Mouse (Mus musculus) right cerebral cortex, postnatal 4 days (tissue): ENCODE data around the gene Rras2.

Experiments
- DNase-seq: peaks from one replicate; pipeline ENCODE4 v3.0.0-alpha.2; 2022

Rras2 gene

GRCm38 (mm10) chr7:114117444-114117905 is at the start of gene Rras2:
TSS of gene Rras2 (minus strand) at chr7:114117781.
- peak; percentile 84 for DNase-seq

- DNase-seq: no peak
These were observed 45.4 kb upstream of the Rras2 start for GRCm38 (mm10) chr7:114162975-114163374.

DNA sequence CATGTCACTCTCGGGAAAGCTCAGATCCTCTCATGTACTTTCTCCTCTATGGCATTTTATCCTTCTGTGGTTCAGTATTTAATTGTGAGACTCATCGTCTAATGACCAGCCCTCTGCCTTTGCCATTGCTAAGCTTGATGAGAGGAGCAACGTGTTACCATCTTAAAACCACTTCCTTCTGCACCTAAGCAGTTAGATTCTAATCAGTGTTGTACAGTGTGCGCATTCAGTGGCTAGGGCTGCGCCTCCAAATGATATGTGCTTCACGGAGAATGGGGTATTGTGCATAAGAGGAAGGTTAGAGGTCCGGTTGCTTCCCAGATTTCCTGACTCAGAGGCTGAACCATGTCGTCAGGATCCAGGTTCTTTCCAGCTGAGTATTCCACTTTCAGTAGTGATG is 43.5 kb upstream of the Rras2 start:
- DNase-seq: no peak

DNA sequence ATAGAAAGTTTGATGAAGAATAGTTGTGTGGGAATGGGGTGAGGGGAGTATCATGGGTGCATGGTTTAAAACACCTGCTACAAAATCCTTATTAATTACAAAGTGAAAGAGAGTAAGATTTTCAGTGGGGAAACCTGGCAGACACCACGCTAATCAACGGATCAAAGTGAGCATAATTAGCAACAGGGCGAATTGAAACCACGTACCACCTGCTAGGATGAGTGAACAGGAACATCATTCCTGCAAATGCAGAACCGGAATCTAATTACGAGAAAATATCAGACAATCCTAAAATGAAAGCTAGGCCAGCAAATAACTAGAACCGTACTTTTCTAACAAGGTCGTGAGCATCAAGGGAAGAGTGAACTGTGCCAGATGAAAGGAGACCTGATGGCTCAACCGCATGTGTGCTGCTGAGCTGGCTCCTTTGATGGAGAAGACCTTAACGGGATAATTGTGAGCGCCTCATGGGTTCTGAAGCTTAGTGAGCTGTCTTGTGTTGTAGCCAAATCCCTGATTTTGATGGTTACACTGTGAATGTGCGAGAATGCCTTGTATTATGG is 40.2 kb upstream of the Rras2 start:
- no peak for DNase-seq

GRCm38 (mm10) chr7:114156364-114156763 is 38.8 kb upstream of the Rras2 start:
- DNase-seq: no peak

DNA sequence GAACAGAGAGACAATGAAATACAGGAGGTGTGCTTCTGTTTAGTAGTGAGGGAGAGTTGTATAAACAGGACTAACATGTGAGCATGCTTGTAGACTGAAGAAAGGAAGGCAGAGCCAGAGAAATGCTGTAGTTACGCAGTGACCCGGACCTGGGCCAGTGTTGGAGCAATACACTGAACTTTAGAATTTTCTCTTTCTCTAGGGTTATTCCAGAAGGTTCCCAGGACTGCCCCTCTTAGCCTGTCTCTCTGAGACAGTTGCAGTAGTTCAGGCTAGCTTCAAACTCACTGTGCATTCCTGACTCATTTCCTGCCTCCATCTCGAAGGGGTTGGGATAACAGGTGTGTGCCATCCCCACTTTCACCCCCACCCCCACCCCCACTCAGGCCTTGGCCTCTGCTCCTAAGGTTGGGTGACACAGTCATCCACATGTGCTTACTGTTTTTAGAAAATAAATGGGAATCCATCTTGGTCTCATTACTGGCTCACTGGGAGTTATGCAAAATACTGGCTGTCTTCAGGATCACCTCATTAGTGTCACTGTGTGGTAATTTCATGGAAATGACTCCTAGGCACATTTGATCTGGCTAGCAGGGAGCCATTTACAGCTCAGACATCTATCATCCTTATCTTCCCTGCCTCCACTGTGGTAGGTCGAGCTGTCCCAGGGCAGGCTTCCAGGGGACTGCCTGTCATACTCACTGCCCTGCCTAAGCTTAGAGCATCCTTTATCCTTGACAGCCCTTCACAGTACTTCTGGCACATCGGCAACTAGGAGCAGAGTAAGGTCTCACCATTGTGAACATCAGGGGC is 37.7 kb upstream of the Rras2 start:
- no peak for DNase-seq

- DNase-seq: peak; percentile 16
These were observed 33.6 kb upstream of the Rras2 start for GRCm38 (mm10) chr7:114151036-114151780.

DNA sequence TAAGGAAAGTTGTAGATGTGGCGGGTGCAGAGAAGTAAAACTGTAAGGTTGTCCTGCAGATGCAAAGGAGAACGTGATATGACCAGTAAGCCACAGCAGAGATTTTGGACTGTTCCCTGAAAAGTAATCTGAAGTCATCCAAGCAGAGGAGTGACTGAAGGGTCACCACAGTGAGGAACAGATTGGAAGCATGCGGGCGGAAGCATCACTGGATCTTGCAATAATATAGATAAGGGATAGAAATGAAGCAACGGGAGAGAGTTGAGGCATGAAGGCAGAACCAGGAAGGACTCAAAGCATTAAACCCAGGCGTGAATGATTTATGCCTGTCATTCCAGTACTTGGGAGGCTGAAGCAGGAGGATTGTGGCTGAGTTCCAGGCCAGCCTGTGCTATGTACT is 32.0 kb upstream of the Rras2 start:
- DNase-seq: no peak

- DNase-seq: no peak
These were observed 31.6 kb upstream of the Rras2 start for GRCm38 (mm10) chr7:114149135-114149534.

DNA sequence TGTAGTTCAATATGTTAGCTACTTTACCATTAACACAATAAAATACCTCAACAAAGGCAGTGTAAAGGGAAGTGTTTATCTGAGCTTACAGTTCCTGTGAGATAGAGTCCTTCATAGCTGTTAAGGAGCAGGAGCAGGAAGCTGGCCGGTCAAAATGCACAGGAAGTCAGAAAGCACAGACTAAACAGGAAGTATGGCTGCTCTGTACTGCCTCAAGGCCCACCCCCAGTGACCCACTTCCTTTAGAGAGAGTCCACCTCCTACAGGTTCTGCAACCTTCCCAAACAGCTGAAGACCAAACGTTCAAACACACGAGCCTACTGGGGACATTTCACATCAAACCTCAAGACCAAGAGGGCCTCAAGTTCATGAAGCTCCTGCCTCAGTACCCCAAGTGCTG is 28.3 kb upstream of the Rras2 start:
- DNase-seq: no peak

GRCm38 (mm10) chr7:114142151-114142798 is 24.7 kb upstream of the Rras2 start:
- no peak for DNase-seq

DNA sequence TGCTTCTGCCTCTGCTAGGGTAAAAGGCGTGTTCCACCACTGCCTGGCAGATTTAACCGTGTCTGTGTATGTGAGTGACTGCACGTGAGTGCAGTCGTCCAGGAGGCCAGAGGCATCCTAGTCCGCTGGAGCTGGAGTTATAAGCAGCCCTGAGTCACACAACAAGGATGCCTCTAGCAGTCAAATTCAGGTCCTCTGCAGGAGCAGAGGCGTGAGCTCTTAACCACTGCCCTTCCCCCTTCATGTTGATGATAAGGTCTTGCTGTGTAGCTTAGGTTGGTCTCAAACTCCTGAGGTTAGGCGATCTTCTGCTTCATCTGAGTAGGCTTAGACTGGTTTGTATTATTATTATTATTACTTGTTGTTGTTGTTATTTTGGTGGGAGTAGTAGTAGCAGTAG is 22.4 kb upstream of the Rras2 start:
- no peak for DNase-seq

DNA sequence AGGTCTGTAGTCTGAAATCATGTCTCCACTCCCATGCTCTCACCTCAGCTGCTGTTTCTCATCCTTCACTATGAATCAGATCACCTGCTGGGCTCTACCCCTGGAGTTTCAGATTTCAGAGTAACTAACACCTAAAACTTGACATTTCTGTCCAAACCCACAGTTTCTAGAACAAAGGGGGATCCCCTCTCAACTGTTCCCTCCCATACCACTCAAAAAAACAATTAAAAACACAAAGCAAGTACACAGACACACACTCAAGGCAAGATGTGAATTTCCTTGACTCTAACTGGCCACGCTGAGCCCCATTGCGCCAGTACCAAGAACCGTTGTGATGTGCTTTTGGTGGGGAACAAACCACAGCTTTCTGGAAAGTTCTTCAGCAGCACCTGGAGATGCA is 21.8 kb upstream of the Rras2 start:
- DNase-seq: no peak

DNA sequence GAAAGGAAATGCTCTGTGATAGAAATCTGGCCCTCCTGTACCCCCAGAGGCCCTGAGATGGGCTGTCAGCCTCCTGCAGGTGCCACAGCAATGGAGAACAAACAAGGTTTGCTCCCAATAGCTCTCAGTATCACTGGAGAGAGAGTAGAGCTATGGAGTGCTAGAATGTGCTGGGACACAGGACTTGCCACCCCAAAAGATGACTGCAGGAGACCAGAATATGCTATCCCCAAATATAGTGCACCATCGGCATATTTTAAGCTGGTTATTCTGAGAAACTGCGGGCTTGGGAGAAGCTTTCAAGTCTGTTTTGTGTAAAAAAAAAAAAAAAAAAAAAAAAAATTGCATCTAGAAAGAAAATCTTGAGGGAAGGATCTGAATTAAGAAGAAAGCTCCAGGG is 20.7 kb upstream of the Rras2 start:
- DNase-seq: no peak

- no peak for DNase-seq
These were observed 17.6 kb upstream of the Rras2 start for GRCm38 (mm10) chr7:114135166-114135565.

DNA sequence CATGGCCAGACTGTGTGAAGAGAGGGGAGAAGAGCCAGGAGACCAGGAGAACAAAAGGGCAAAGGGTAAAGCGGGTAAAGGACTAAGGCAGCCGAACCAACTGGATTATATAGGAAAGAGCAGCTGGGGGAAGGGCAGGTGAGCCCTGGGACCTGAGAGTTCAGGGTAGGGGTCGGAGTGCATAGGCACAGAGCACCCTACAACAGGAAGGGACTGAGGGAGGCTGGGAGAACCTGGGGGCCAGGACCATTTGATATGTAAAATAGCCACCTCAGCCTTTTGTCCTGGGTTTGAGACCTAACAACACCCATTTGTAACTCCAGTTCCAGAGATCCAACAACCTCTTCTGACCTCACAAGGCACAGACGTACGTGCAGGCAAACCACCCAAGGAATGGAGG is 16.4 kb upstream of the Rras2 start:
- no peak for DNase-seq

- no peak for DNase-seq
These were observed 14.7 kb upstream of the Rras2 start for GRCm38 (mm10) chr7:114132316-114132715.

DNA sequence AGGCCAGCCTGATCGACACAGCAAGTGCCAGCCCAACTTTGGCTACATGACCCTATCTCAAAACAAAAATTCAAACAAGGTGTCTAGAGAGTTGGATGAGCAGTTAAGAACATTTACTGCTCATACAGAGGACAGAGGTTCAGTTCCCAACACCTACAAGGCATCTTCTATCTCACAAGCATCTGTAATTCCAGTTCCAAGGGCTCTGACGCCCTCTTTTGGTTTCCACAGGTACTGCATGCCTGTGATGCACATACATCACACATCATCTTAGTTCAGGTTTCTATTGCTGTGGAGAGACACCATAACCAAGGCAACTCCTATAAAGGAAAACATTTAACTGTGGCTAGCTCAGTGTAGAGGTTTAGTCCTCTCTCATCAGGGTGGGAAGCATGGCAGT is 11.7 kb upstream of the Rras2 start:
- DNase-seq: no peak

DNA sequence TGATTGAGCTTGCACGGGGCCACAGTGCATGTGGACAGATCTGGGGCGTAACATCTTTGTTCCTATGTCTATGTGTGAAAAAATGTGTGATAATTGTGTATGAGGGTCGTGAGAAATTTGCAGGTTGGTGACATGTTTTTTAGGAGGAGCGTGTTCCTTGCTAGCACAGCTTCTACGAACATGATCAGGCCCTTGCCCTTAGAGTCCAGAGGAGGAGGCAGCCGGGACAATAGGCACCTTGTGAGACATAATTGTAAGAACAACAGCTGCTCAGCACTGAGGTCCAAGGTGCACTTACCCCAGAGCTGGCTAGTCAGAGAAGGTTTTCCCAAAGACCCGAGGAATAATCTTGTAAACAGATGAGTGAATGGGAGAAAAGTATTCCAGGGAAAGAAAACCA is 599 bp upstream of the Rras2 start:
- DNase-seq: no peak

DNA sequence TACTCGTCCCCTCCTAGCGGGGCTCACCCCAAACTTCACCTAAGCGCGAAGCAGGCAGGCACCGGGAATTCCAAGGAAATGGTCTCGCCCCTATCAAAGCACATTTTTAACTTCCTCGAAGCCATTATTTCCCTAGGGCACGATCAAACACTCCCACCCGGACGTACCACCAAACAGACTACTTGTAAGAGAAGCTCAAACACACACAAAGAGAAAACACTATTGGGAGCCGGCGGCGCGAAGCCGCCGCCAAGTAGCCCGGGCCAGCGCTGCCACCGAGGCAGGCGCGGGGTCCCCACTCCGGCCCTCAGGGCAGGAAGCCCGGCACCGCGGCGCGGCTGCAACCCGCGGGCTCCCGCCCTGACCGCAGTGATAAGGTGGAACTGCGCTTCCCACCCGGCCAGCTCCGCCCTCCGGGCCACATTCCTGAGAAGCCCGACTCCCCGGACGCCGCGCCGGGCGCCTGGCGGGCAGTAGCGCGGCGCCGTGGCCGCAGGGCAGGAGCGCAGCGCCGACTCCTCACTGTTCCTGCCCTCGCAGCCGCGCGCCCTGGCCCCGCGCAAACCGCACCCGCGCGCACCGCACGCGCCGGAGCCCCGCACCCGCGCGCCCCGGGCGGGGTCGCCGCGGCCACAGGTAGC is 750 bp downstream of the Rras2 start:
- peak; percentile 38 for DNase-seq

DNA sequence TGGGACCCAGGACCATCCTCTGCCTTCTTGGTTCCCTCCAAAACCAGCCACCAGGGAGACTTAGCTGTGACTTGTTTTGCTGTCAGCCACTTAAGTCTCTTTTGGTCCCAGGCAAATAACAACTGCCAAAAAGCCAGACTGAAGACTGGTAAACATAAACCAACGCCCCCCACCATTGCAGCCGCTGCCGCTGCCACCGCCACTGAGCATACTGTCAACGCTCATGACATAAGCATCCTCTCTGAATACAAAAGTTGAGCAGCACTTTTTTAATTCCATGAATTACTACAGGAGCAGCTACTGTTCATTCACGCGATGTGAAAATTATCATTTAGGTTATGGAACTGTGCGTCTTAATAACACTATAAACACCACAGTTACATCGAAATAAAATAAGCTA is 1.6 kb downstream of the Rras2 start:
- no peak for DNase-seq

- no peak for DNase-seq
These were observed 2.6 kb downstream of the Rras2 start for GRCm38 (mm10) chr7:114114976-114115375.

DNA sequence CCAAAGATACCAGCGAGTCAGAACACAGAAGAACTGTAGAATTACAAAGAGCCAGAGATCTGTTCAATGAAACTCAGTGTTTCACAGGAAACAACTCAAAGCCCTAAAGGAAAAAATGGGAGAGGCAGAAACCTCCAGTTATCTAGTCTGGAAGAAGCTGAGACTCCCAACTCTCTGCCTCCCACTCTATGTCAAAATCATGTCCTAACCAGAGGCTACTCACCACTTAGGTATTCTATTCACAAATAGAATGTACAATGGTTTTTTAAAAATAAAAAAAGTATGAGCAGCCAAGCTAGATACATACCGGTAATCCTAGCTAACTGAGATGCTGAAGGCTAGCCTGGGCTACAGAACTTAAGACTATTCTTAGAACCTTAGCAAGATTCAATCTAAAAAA is 3.3 kb downstream of the Rras2 start:
- no peak for DNase-seq
